Mouse (Mus musculus): Measurements from ENCODE around the gene Syt7.
A peak's percentile ranks its signal among the peaks of the same experiment; 100 is the strongest.

Gene Syt7

DNA sequence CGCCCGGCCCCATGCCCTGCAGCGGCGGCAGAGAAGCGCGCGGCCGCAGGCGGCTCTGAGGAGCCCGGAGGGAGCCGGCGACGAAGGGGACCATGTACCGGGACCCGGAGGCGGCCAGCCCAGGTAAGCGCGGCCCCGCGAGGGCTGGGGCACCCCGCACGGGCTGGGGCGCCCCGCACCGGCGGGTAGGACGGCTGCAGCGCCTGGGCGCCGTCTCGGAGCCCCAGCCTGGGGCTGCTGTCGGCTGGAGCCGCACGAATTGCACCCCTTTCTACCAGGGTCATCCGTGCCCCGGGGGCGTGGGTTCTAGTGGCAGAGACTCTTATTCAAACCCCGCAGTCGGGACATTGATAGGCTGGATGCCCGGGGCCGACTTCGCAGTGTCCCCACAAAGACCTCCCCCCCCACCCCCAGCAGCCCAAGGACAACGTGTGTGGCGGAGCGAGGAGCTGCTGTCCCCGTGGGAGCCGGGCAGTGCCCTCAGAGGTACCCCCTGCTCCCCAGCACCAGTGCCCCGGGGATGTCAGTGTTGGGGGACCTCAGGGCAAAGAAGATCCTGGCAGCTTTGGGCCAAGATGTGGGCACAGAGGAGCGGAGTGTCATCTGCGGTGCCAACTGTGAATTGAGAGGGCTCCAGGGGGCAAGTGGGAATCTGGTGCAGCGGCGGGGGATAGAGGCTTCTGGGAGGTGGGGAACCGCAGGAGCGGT is 655 bp downstream of the Syt7 start:
- DNase-seq (ENCODE audit: low spot score): no peak

DNA sequence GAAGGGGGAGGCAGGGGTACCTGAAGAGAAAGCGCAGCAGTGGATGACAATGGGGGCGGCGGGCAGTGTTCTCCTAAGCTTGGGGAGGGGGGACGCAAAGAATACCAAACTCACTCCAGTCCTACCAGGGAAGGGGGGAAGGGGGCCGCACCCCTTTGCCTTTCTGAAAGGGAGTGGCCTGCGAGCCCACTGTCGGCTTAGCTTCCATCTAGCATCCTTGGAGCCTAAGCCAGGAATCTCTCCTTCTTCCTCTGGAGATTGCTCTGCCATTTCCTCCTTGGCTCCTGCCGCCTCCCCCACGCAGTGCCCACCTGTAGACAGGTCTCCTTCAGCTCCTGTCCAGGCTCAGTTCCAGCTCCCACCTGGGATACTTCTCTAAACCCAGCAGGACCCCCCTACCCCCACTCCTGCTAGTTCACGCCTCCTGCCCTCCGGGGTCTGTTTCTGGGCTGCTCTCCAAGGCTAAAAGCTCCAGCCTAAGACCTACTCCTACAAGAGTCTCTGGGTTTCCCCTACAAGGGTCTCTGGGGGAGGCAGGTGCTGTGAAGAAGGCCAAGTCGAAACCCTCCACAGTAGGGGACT is 1.3 kb downstream of the Syt7 start:
- no peak for DNase-seq (ENCODE audit: low spot score)

- no peak for DNase-seq (ENCODE audit: low spot score)
Observed at GRCm38 (mm10) chr19:10391028-10391427, 2.1 kb downstream of the Syt7 start.

DNA sequence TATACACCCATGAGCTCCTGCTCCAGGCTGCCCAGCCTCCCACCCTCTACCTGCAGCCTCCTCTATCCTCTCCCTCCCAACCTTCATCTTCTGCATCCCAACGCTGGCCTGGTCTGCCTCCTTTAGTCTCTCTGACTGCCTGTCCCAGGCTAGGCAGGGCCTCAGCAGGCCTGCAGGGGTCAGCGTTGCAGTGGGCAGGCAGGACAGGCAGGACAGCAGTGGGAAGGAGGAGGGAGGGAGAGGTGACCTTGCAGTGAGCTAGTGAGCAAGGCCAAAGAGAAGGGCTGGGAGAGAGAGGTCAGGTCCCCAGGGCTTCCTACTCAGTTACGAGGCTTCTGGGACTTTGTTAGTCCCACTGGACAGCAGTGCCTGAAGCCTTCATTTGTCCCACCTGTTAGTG is 3.1 kb downstream of the Syt7 start:
- DNase-seq (ENCODE audit: low spot score): no peak

GRCm38 (mm10) chr19:10393471-10393870 is 4.6 kb downstream of the Syt7 start:
- no peak for DNase-seq (ENCODE audit: low spot score)

- DNase-seq (ENCODE audit: low spot score): no peak
Observed at GRCm38 (mm10) chr19:10393874-10394500, 5.1 kb downstream of the Syt7 start.

GRCm38 (mm10) chr19:10395174-10395573 is 6.3 kb downstream of the Syt7 start:
- no peak for DNase-seq (ENCODE audit: low spot score)

- DNase-seq (ENCODE audit: low spot score): no peak
Observed at GRCm38 (mm10) chr19:10396962-10397361, 8.1 kb downstream of the Syt7 start.

GRCm38 (mm10) chr19:10397479-10398153 is 8.7 kb downstream of the Syt7 start:
- no peak for DNase-seq (ENCODE audit: low spot score)

DNA sequence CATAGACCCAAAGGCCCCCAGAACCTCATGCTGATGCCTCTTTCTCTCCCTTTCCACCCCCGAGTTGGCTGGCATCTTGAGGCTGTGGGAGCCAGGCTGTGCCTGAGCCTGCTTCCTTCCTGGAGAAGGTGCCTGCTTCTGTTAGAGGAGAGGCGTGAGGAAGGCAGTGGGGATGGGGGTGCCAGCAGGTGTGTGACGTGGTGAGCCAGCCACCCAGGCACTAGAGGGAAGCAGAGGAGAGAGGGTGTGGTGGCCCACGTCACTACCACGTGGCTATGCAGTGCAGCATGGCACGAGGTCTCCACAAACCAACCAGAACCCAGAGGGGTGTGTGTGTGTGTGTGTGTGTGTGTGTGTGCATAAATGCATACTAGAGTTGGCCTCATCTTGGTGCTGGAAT is 9.4 kb downstream of the Syt7 start:
- DNase-seq (ENCODE audit: low spot score): no peak

DNA sequence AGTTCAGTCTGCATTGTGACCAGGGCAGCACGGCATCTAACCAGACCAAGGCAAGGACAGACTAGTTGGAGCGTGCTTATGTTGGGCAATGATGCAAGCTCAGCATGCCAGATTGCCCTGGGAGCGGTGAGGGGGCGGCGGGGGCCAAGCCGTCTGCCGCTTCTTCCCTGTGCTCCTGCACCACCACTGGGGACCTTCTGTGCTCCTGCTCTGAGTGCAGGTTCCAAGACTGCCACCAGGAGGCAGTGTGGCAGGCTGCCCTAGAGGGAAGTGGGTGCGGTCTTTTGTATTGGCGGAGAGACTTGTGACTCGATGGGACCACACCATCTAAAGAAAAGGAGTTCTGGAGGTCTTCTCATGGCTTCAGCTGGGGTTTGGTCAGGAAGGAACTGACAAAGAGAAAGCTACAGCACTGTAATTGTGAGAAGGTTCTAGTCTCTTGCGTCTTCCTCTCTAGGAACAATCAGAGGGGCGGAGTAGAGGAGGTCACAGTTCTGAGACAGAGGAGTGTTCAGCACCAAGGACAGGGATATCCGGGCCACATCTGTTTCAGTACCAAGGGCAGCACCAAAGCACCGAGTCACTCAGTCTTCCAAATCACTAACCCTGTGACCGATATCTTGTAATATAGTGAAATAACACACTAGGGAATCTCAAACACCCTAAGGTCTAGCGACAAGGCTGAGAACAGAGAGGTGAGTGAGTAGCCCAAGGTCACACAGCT is 14.0 kb downstream of the Syt7 start:
- DNase-seq (ENCODE audit: low spot score): peak; percentile 73

DNA sequence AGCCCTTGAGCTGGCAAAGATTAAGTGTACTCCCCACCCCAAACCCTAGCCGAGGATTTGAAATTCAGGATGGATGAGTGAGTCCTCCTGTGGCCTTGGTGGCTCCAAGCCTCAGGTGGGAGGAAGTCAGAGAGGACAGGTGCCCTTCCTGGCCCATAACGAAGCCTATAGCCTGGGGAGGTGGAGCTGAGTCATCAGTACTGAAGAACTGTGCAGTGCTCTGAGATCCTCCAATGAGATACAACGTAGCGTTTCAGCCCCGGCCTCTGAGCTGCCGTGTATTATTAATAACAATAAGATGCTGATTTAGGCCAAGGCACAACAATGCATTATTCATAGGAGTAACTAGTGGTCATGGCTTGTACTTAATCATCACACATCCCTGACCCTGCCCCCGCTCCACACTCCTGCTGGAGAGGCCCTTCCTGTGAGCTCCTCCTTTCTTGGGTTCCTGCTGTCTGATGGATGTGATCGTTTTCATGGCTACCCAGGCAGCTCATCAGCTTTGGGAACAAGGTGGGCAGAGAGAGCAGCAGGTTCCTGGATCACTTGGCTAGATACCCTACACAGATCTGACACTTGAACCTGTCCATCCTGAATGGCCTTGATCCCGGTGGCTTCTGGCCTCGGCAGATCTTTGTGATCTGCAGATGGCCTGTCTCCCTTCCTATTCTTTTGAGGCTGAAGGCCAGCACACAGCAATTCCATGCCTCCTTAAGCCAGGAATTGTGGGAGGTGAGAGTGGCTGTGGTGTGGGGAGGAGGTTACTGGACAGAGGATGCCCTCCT is 14.9 kb downstream of the Syt7 start:
- DNase-seq (ENCODE audit: low spot score): no peak

GRCm38 (mm10) chr19:10404424-10404823 is 15.5 kb downstream of the Syt7 start:
- DNase-seq (ENCODE audit: low spot score): no peak

GRCm38 (mm10) chr19:10404911-10405310 is 16.0 kb downstream of the Syt7 start:
- DNase-seq (ENCODE audit: low spot score): no peak

DNA sequence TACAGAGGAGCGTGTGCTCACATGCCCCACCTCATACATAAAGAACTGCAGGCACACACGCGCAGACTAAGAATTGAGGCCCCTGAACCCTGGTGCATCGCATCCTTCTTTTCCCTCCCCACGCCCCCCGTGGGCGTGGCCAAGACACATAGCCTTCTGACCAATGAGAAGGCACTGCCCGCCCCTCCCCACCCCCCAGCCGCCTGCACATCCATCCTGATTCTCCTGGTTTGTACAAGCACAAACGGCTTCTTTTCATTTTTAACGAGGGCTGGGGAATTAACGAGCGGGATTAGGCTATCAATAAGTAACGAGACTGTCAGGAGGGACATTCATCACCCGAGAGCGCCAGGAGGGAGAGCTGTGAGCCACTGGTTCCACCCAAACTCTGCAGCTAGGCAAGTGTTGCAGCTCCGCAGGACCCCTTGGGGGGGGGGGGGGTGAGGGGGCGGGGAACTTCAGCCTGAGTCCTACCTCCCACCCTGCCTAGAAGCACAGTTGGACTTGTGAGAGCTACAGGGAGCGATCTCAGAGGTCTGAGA is 24.9 kb downstream of the Syt7 start:
- no peak for DNase-seq (ENCODE audit: low spot score)

- DNase-seq (ENCODE audit: low spot score): no peak
Observed at GRCm38 (mm10) chr19:10415508-10415907, 26.6 kb downstream of the Syt7 start.

DNA sequence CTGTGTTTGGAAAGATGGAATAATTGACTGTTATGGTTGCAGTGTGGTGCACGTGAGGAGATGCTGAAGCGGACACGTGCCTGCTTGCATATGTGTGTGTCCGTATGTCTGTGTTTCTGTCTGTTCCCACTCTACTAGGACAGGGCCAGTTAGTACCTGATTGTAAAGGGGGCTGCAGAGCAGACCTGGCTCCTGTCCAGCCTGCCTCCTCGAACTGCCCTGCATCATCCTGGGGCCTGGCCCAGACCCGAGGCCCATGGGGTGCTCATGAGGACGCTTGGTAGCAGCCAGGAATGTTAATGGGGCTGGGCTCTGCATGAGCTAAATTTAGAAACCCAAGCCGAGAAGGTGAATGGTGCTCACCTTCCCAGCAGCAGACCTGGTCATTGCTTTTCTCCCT is 28.0 kb downstream of the Syt7 start:
- DNase-seq (ENCODE audit: low spot score): no peak

DNA sequence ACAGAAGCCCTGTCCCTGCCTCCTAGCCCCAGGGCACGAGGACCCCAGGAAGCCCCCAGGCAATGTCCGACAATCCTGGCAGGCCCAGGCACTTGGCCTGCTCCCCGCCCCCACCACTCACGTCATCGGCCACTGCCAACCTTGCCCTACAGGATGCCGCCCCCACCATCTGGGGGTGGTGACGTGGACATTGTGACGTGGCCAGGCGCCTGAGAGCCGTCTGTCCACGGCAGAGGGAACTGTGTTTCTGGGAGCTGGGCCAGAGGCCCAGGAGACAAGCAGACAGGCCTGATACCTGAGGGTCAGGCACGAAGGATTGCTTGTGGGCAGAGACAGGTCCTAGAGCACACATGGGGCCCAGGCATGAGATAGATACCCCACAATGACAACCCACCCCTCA is 28.5 kb downstream of the Syt7 start:
- DNase-seq (ENCODE audit: low spot score): no peak

GRCm38 (mm10) chr19:10421986-10422976 is 33.4 kb downstream of the Syt7 start:
- no peak for DNase-seq (ENCODE audit: low spot score)

DNA sequence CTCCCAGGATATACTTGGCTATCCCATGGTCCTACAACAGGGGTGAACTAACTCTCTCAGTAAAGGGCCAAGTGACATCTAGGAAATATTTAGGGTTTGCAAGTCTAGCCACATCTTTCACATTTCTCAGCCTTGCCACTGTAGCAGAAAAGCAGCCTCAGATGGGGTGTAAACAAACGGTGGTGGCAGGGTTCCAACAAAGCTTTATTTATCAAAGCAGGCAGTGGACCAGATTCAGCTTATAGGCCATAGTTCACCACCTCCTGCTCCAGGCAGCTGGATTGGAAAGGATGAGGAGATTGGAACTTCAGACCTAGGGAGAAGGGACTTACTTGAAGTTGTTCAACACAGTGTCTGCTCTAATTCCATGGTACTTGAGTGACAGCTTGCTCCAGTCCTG is 35.9 kb downstream of the Syt7 start:
- DNase-seq (ENCODE audit: low spot score): no peak

Data from ovary, postnatal 14 days (tissue).